Mouse (Mus musculus): ENCODE results near the gene Mthfd1.

Gene Mthfd1

GRCm38 (mm10) chr12:76262918-76263317 is 7.8 kb downstream of the Mthfd1 start:
- DNase-seq (ENCODE audit: low read depth in 1 of 2, low spot score in 2 of 2): no peak

GRCm38 (mm10) chr12:76263876-76264275 is 8.8 kb downstream of the Mthfd1 start:
- DNase-seq (ENCODE audit: low read depth in 1 of 2, low spot score in 2 of 2): no peak

GRCm38 (mm10) chr12:76264325-76264965 is 9.3 kb downstream of the Mthfd1 start:
- no peak for DNase-seq (ENCODE audit: low read depth in 1 of 2, low spot score in 2 of 2)

- DNase-seq (ENCODE audit: low read depth in 1 of 2, low spot score in 2 of 2): no peak
Observed at GRCm38 (mm10) chr12:76265001-76265400, 9.9 kb downstream of the Mthfd1 start.

GRCm38 (mm10) chr12:76266875-76267274 is 11.8 kb downstream of the Mthfd1 start:
- no peak for DNase-seq (ENCODE audit: low read depth in 1 of 2, low spot score in 2 of 2)

- DNase-seq (ENCODE audit: low read depth in 1 of 2, low spot score in 2 of 2): no peak
Observed at GRCm38 (mm10) chr12:76268686-76269085, 13.6 kb downstream of the Mthfd1 start.

- no peak for DNase-seq (ENCODE audit: low read depth in 1 of 2, low spot score in 2 of 2)
Observed at GRCm38 (mm10) chr12:76269196-76269595, 14.1 kb downstream of the Mthfd1 start.

- DNase-seq (ENCODE audit: low read depth in 1 of 2, low spot score in 2 of 2): no peak
Observed at GRCm38 (mm10) chr12:76271516-76271915, 16.4 kb downstream of the Mthfd1 start.

GRCm38 (mm10) chr12:76272610-76273524 is 17.8 kb downstream of the Mthfd1 start:
- no peak for DNase-seq (ENCODE audit: low read depth in 1 of 2, low spot score in 2 of 2)

GRCm38 (mm10) chr12:76278209-76278608 is 23.1 kb downstream of the Mthfd1 start:
- no peak for DNase-seq (ENCODE audit: low read depth in 1 of 2, low spot score in 2 of 2)

- DNase-seq (ENCODE audit: low read depth in 1 of 2, low spot score in 2 of 2): no peak
Observed at GRCm38 (mm10) chr12:76280556-76280955, 25.5 kb downstream of the Mthfd1 start.

GRCm38 (mm10) chr12:76281111-76281660 is 26.1 kb downstream of the Mthfd1 start:
- no peak for DNase-seq (ENCODE audit: low read depth in 1 of 2, low spot score in 2 of 2)

GRCm38 (mm10) chr12:76282132-76282531 is 27.0 kb downstream of the Mthfd1 start:
- no peak for DNase-seq (ENCODE audit: low read depth in 1 of 2, low spot score in 2 of 2)

- no peak for DNase-seq (ENCODE audit: low read depth in 1 of 2, low spot score in 2 of 2)
Observed at GRCm38 (mm10) chr12:76282532-76283173, 27.6 kb downstream of the Mthfd1 start.

- DNase-seq (ENCODE audit: low read depth in 1 of 2, low spot score in 2 of 2): no peak
Observed at GRCm38 (mm10) chr12:76285418-76285817, 30.3 kb downstream of the Mthfd1 start.

GRCm38 (mm10) chr12:76287986-76288385 is 32.9 kb downstream of the Mthfd1 start:
- no peak for DNase-seq (ENCODE audit: low read depth in 1 of 2, low spot score in 2 of 2)

GRCm38 (mm10) chr12:76288494-76288893 is 33.4 kb downstream of the Mthfd1 start:
- no peak for DNase-seq (ENCODE audit: low read depth in 1 of 2, low spot score in 2 of 2)

- DNase-seq (ENCODE audit: low read depth in 1 of 2, low spot score in 2 of 2): no peak
Observed at GRCm38 (mm10) chr12:76289428-76289827, 34.3 kb downstream of the Mthfd1 start.

- no peak for DNase-seq (ENCODE audit: low read depth in 1 of 2, low spot score in 2 of 2)
Observed at GRCm38 (mm10) chr12:76290271-76290670, 35.2 kb downstream of the Mthfd1 start.

- DNase-seq (ENCODE audit: low read depth in 1 of 2, low spot score in 2 of 2): no peak
Observed at GRCm38 (mm10) chr12:76293192-76293591, 38.1 kb downstream of the Mthfd1 start.

- no peak for DNase-seq (ENCODE audit: low read depth in 1 of 2, low spot score in 2 of 2)
Observed at GRCm38 (mm10) chr12:76297830-76298229, 42.7 kb downstream of the Mthfd1 start.
